Mouse (Mus musculus): ENCODE data around the gene Gm49380. TPM values are rescaled to one million over a fixed set of nuclear protein-coding genes. Genes with fewer than 3 reads are reported as not detected.

Gene Gm49380
- total and polyA plus RNA-seq, 3 experiments: 0.24 TPM; not detected in 2

DNA sequence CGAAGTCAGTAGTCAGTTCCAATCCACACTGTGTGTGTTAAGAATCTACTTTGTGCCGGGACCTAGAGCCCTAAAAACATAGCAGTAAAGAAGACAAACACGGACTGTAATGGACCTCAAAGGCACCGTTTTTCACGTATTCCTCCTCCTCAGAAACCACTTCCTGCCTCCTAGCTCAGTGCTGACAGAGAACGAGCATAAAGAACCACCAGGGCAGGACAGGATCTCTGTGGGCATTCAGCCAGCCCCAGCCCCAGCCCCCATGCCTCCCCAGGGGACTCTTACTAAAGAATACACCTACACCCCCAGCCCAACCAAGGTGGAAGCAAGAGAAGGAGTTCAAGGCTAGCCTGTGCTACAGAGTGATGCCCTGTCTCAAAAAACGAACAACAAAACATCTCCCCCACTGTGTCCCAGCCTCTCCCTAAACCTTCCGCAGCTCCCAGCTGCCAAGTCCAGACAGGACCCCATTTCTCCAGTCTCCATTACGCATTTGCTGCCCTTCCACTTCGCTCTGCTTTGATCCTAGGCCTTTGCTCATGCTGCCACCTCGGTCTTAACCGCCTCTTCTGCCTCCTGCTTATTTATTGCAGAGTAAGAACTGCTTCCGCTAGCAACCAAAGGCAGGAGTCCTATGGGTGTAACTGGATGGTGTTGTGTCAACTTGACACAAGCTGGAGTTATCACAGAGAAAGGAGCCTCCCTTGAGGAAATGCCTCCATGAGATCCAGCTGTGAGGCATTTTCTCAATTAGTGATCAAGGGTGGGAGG lies 79.2 kb downstream of the Gm49380 start:
- Histone ChIP-seq H3K9me3 (replicated peaks; ENCODE audit: insufficient read depth, low read length) (no peaks in the 10 kb centered on the region), H3K27me3 (ENCODE audit: control insufficient read depth in 1 of 2, insufficient read depth in 2 of 2, low read length in 2 of 2) (peaks cover 0 to 1% of the 10 kb centered on the region in 2 experiments; a peak in 1 of 4 replicates), H3K79me2 (ENCODE audit: control insufficient read depth, insufficient read depth, low read length, poor library complexity) (no peaks in the 10 kb centered on the region), H3K4me1 (ENCODE audit: control insufficient read depth in 1 of 2, insufficient read depth in 2 of 2, low read length in 2 of 2) (peaks cover 0 to 8% of the 10 kb centered on the region in 2 experiments; a peak in 2 of 4 replicates), H3K36me3 (ENCODE audit: control insufficient read depth in 1 of 2, insufficient read depth in 2 of 2, low read length in 2 of 2) (no peaks in the 10 kb centered on the region), H3K27ac (ENCODE audit: control insufficient read depth, low read depth, low read length) (no peak overlapping the region), H3K4me3 (ENCODE audit: control insufficient read depth in 1 of 2, insufficient read depth in 1 of 2, low read depth in 2 of 2, low read length in 2 of 2) (no peak overlapping the region), H3K9ac (ENCODE audit: control insufficient read depth, low read depth, low read length, poor library complexity, severe bottlenecking) (no peak overlapping the region)
- DNase-seq (ENCODE audit: low read depth, low spot score): no peak
- TF ChIP-seq NRF1 (IDR thresholded peaks at IDR 0.05; ENCODE audit: insufficient read depth, low read depth, low read length, poor library complexity, severe bottlenecking): no peak
- TF ChIP-seq E2F4 (IDR thresholded peaks at IDR 0.05; ENCODE audit: borderline replicate concordance, low read depth, low read length): no peak
- TF ChIP-seq GATA1 (IDR thresholded peaks at IDR 0.05; ENCODE audit: low read depth, low read length): no peak
- no peak for TF ChIP-seq ELF1 (IDR thresholded peaks at IDR 0.05; ENCODE audit: low read depth, low read length)
- no peak for TF ChIP-seq MYB (IDR thresholded peaks at IDR 0.05; ENCODE audit: low read depth, low read length)
- no peak for TF ChIP-seq POLR2A (IDR thresholded peaks at IDR 0.05; ENCODE audit: control insufficient read depth in 1 of 2, insufficient read depth in 1 of 2, low read depth in 1 of 2, low read length in 2 of 2, poor library complexity in 1 of 2)
- no peak for TF ChIP-seq USF2 (IDR thresholded peaks at IDR 0.05; ENCODE audit: borderline replicate concordance in 1 of 2, insufficient read depth in 1 of 2, low read depth in 1 of 2, low read length in 2 of 2)
- no peak for TF ChIP-seq MAZ (IDR thresholded peaks at IDR 0.05; ENCODE audit: low read depth, low read length)
- TF ChIP-seq MXI1 (IDR thresholded peaks at IDR 0.05; ENCODE audit: low read depth, low read length): no peak
- no peak for TF ChIP-seq HCFC1 (IDR thresholded peaks at IDR 0.05; ENCODE audit: low read depth, low read length)

DNA sequence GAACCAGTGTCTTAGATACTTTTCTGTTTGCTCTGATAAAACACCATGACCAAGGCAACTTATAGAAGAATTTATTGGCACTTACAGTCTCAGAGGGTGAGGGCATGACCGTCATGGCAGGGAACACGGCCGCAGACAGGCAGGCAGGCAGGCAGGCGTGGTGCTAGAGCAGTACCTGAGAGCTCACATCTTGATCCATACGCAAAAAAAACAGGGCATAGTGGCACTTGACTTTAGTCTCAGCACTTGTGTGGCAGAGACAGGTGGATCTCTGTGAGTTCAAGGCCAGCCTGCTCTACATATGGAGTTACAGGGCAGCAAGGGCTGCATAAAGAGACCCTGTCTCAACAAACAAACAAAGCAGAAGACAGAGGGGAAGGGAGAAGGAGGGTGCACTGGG lies 80.0 kb downstream of the Gm49380 start:
- Histone ChIP-seq H3K9me3 (replicated peaks; ENCODE audit: insufficient read depth, low read length) (no peaks in the 10 kb centered on the region), H3K9ac (ENCODE audit: control insufficient read depth, low read depth, low read length, poor library complexity, severe bottlenecking) (no peak overlapping the region), H3K4me1 (ENCODE audit: control insufficient read depth in 1 of 2, insufficient read depth in 2 of 2, low read length in 2 of 2) (peaks cover 0 to 8% of the 10 kb centered on the region in 2 experiments; a peak in 2 of 4 replicates), H3K36me3 (ENCODE audit: control insufficient read depth in 1 of 2, insufficient read depth in 2 of 2, low read length in 2 of 2) (no peaks in the 10 kb centered on the region), H3K27me3 (ENCODE audit: control insufficient read depth in 1 of 2, insufficient read depth in 2 of 2, low read length in 2 of 2) (peaks cover 0 to 1% of the 10 kb centered on the region in 2 experiments; a peak in 1 of 4 replicates), H3K27ac (ENCODE audit: control insufficient read depth, low read depth, low read length) (no peak overlapping the region), H3K79me2 (ENCODE audit: control insufficient read depth, insufficient read depth, low read length, poor library complexity) (no peaks in the 10 kb centered on the region), H3K4me3 (ENCODE audit: control insufficient read depth in 1 of 2, insufficient read depth in 1 of 2, low read depth in 2 of 2, low read length in 2 of 2) (no peak overlapping the region)
- DNase-seq (ENCODE audit: low read depth, low spot score): no peak
- TF ChIP-seq UBTF (IDR thresholded peaks at IDR 0.05; ENCODE audit: borderline replicate concordance, insufficient read depth, low read depth, low read length): no peak
- no peak for TF ChIP-seq HCFC1 (IDR thresholded peaks at IDR 0.05; ENCODE audit: low read depth, low read length)
- TF ChIP-seq ZC3H11A (IDR thresholded peaks at IDR 0.05; ENCODE audit: low read depth, low read length): no peak
- no peak for TF ChIP-seq ETS1 (IDR thresholded peaks at IDR 0.05; ENCODE audit: low read depth, low read length)
- TF ChIP-seq MAFK (IDR thresholded peaks at IDR 0.05; ENCODE audit: borderline replicate concordance, low read depth, low read length): no peak
- TF ChIP-seq CHD1 (IDR thresholded peaks at IDR 0.05; ENCODE audit: low read depth, low read length): no peak
- no peak for TF ChIP-seq MAX (IDR thresholded peaks at IDR 0.05; ENCODE audit: low read length)
- no peak for TF ChIP-seq MYB (IDR thresholded peaks at IDR 0.05; ENCODE audit: low read depth, low read length)
